Mouse (Mus musculus) megakaryocyte, embryonic 14.5 days (primary cell): ENCODE results near the gene Hif1an.

Experiments
- FLI1 ChIP-seq: IDR thresholded peaks from 2 replicates; pipeline ENCODE4 v1.6.1; 2012; ENCODE audit warnings: low read length, inconsistent platforms, mixed read lengths
- GATA1 ChIP-seq: IDR thresholded peaks from 3 replicates; pipeline ENCODE4 v1.6.1; 2012; ENCODE audit warnings: mixed read lengths, low read length, inconsistent platforms, borderline replicate concordance

DNA sequence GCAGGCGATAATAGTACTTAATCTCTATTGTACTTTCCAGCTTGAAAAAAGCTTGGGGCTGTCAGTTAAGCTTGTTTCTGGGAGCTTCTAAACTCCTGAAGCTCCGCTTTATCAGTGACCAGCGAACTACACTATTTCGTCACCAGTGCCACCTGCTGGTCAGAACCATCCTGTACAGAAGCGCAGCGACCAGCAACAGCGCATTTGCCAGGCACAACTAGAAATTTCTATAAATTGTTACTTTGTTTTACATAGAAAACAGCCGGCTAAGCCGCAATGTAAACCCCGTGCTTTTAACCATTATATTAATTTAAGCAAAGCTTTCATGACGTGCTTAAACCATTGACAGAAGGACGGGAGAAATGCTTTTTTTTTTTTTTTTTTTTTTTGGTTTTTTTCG lies 17.9 kb upstream of the Hif1an start:
- TF ChIP-seq GATA1 (no peak), FLI1 (no peak)
